Mouse (Mus musculus) right cerebral cortex, postnatal 4 days (tissue): ENCODE data around the gene Sh2d4b.

Source experiments
- DNase-seq: peaks from one replicate; pipeline ENCODE4 v3.0.0-alpha.2; 2022

The Sh2d4b gene

DNA sequence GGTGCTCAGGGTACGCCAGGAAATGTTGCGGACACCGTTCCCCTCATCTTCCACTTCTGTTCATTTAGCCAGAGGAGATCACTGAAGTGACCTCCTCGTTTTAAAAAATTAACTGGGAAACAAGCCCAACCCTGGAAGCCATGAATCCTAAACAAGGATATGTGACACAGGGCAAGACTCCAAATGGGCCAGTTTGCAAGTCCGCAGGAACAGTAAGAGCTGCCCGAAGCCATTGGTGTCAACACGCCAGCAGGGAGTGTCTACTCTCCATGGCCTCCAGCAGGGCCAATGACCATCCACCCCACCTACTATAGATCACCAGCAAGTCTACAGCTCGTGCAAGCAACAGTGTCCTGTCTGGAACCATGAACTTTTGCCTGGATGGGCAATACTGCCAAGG lies 12.7 kb upstream of the Sh2d4b start:
- no peak for DNase-seq

DNA sequence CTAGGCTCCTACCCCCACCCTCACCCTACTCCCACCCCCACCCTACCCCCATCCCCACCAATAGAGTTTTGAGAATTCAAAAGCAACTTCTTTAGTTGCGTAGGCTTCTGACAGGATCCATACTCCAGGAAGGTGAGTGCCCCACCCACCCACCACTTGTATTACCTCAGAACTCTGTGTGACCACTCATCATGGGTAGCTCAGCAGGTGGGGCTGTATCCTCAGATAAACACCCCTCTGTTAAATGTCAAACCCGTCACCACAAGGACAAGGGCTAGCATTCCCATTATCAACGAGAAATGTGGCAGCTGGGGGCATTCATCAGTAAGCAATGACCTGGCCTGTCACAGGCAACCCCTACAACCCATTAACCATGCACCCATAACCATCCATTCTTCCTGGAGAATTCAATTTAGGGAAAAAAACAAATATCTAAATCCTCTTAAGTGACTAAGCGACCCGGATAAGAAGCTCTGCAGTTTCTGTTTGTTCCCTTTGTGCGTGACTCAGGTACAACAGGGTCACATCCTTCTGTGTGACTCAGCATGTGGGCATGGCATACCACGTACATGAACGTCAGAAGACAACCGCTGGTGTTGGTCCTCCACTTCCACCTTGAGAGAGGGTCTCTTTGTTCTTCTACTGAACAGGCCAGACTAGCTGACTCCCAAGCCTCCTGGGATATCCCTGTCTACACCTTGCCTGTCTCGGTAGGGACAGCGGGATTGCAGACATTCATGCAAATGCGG lies 9.4 kb upstream of the Sh2d4b start:
- no peak for DNase-seq

DNA sequence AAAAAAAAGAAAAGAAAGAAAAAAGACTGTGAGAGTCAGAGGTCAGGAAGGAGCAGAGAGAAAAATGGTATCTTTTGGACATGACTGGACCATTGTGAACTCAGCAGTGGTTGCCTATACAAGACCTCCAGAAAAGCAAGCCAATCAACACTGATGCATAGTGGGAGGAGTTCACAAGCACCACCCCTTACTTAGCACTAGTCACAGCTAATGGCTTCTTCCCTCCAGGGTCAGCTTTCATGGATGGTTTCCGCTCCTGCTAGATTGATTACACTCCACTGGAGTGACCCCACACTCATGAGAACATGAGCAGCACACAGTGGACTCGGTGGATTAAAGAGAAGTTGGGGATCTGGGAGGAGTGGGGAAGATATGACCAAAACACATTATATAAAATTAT lies 7.2 kb upstream of the Sh2d4b start:
- DNase-seq: no peak

DNA sequence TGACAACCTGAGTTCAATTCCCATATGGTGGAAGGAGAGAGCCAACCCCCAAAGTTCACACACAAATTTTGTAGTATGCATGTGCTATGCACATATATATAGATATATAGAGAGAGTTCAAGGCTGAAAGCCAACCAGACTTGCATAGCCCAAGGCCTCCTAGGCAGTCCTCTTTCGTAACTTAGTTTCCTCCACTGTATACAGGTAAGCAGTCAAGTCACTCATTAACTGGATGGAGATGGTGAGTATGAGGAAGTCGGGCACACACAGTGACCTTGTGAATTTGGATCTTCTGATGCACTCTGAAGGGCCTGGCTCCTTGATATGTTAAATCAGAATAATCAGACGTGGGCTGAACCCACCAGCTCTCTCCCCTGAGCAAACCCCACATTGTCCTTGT lies 4.8 kb upstream of the Sh2d4b start:
- DNase-seq: no peak

DNA sequence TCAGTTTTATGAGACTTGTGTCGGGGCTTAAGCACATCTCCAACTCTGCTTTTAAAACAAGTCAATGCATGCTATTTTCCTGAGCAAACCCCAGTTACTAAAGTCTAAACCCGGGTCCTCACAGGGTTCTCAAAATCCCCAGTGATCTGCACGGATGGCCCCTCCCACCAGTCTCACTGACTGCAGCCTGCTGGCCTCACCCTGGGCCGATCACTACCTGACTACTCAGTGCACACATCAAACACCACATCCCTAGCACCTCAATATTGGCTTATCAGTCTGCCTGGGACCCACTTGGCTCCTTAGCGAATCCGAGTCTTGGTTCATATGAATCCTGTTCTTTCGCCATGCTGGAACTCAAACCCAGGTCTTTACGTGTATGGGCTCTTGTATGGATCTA lies 2.6 kb upstream of the Sh2d4b start:
- DNase-seq: no peak

DNA sequence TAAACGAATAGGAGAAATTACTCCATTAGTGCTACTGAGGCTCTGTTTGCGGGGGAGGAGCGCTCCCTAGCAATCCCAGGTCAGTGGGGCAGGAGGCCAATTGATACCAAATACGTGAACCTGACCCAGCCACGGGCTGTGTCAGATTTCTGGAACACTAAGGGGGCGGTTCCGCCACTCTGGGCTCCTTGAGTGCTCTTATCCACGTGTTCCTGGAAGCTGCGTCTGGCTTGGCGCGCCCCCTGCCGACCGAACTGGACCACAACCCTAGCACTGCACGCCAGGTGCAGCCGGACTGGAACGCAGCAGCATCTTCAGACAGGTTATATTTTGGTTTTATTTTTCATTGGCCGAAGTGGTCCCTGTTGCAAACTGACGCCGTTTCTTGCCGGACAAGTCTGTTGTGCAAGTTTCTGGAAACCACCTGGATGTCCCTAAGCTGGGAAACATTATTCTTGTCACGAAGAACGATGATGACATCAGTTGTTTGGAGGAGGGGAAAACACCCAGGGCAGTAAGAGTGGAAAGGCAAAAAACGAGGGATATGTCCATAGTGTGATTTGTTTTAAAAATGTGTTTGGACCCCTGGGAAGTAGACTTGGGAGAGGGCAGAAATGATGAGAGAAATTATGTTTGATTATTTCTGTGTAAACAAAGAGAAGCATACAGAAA lies 1.6 kb upstream of the Sh2d4b start:
- DNase-seq: peak; percentile 93

DNA sequence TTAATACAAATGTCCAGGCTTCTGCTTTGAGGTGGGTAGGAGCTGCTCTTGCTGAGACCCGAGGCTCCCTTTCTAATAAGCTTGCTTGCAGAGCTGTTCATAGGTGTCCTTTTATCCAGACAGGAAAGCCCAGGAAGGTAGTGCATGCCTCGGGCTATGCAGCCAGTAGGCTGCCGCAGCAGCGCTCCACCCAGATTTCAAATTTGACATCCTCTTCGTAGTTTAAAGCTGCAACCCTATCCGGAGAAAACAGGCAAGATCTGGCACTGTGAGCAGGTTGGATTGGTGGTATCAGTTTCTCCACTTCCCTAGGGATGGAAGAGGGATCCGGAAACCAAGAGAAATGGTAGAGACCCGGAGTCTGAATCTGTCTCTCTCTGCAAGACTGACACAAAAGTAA lies 818 bp upstream of the Sh2d4b start:
- no peak for DNase-seq

DNA sequence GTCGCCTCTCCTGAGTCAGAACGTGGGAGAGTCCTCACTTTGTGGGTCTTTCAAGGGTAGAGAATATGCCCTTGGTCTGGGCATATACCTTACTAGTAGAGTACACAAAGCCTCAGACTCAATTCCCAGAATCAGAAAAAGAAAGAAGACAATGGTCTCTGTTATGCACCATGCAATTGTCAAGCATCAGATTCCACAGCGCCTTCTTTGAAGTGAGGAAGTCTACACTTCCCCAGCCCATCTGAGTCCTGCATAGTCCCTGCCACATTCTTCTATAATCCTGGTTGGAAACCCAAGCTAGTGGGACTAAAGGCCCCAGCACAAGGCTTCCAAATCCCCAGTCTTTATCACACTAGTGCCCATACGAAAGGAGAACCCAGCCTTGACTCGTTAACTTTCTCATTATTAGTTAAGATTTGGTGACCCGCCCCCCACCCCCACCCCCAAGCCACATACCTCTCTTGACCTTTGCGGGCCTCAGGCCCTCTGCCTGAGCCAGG lies 690 bp downstream of the Sh2d4b start:
- DNase-seq: no peak

DNA sequence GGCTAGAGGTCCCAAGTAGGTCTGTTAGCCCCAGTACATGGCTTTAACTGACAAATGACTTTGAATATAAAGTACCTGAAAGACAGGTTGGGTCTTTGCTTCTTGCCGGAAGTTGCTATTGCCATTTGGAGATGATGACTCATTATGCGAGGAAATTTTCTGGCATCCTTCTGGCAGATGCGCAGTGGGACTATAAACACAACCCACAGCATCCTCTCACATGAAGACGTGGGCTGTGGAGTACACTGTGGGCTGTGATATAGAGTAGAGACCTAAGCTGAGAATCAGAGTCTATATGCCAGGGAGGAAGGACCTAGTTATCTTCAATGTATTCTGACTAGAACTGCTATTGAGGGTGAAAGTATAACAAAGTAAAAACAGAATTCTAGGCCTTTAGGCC lies 1.6 kb downstream of the Sh2d4b start:
- no peak for DNase-seq

DNA sequence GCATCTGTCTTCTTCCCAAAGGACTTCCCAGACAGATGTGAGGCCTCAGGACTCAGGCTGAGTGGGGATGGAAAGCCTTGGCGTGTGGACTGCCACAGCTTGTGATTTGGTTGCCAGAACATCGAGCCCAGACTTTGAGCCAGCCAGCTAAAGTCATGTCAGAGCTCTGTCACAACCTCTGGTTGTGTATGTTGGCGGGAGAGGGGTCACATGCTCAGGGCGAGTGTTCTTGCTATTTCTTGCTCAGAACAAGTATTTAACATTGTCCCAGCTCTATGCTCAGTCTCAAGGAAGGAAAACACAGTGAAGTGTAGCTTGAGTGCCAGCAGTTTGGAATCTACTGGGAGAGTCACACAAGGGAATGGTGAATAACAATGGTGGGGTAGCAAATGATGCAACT lies 3.4 kb downstream of the Sh2d4b start:
- DNase-seq: no peak

DNA sequence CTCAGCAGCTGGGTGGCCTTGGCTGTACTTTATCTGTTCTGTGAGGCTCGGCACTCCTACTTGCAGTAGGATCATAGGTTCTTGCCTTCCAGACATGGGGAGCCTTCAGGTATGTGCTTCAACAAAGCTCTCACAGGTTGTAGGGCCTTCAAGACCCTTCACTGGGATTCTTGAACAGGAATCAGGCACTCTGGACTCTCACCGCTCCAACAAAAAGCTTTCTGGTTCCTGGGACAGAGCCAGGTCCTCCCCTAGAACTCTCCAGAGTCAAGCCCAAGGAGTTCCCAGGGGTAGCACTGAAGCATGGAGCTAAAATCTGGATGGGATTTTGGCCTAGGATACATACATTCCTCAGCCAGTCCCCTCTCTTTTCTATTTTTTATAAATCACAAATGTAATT lies 3.9 kb downstream of the Sh2d4b start:
- no peak for DNase-seq

DNA sequence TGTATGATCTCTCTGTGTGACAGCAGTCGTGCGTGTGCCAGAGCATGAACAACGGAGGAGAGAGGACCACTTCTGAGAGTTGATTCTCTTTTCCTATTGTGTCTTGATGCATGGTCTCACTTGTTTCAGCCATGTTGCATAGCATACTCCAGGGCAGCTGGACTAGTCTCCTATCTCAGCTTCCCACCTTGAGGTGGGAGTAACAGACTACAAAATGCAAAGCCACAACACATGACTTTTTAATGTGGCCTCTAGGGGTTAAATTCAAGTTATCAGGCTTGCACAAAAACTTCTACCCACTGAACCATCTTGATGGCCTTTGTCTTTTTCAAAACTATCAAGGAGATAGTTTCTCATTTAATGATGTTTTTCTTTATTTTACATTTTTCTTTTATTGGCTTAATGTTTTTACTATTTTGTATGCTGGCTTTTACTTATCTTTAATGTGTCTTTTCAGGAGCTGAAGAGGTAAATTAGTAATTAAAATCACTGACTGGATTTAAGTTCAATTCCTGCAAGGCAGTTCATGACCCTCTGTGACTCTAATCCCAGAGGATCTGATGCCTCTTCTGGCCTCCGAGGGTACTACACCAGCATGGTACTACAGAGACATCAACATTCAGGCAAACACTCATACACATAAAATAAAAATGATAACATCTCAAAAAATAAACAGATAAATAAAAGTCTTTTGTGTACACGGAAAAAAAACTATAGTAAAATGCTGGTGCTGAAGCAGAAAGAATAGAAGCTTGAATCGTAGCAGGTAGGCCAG lies 6.5 kb downstream of the Sh2d4b start:
- no peak for DNase-seq

DNA sequence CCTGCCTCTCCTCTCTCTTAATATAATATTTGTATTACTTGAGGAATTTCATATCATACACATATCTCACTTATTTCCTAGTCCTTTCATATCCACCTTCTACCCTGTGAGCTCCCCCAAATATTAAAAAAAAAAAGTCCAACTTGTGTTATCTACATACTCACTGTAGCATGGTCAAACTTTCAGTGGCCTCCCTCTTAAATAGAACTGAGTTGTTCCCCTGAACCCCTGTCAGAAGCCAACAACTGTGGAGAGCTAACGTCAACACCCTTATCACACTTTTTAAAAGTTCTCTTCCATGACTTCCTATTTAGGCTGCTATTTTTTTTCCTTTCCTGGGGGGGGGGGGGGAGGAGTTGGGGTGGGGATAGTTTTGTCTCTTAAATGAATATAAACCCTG lies 7.3 kb downstream of the Sh2d4b start:
- DNase-seq: no peak

DNA sequence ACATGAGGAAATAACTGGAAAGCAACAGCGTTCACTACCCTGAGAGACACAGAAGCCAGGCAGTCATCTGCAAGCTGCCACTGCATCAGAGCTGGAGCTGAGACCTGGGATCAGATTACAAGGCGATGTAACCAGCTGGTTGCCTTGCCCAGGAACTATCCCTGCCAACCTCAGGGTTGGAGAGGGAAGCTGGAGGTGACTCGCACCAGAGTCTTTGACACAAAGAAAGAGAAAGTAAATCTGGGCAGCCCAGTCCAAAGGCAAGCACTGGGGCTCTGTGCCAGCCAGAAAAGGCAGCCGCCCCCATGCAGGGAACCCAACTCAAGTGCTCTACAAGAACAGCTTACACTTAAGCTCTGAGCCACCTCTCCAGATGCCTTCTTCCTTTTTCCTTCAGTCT lies 7.8 kb downstream of the Sh2d4b start:
- no peak for DNase-seq

DNA sequence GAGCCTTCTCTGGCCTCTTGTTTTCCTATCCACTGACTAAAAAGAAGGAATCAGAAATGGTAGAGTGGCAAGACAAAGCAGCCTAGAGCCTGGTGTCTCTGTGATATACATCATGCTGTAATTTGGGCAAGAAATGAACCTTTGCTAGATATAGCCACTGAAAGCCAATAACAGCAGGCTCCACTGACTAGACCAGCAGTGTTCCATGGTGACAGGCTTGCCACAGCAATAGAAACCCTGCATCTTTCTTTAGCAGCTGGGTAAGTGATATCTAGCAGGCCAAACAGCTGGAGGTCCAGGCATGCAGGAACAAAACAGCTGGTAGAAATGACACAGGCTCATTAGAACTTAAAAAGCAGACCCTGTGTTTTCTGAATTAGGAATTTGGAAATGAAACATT lies 18.5 kb downstream of the Sh2d4b start:
- DNase-seq: no peak

DNA sequence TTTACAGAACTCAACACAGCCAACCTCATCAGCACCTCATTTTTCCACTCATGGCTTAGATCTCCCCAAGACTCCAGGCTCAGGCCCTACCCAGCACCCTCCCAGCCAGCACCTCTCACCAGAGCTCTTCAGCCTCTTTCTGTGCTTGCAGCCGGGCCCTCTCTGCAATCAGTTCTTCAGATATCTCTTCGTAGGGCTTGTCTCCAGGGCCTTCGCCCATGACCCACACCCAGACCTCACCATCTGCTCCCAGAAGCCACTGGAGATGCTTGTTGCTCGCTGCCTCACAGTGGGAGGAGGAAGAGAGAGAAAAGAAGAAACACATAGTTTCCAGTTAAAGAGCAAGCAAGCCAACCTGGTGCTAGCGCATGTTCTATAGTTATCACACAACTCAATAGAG lies 19.1 kb downstream of the Sh2d4b start:
- DNase-seq: no peak

DNA sequence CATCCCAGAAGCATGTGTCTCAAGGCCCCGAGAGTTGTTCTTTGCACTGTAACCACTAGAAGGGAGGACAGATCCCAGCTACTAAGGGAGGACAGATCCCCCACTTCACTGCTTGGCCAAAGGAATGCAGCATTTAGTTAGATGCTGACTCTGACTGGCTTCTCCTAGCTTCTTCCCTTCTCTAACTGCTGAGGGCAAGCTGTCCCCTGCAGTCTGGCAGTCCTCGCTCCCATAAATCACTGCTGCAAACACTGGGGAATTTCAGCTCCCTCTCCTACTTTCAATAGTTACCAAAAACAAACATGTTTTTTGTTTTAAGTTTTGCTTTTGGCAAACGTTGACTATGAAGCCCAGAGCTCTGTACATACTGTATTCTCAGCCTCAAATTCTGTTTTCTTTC lies 22.5 kb downstream of the Sh2d4b start:
- no peak for DNase-seq

DNA sequence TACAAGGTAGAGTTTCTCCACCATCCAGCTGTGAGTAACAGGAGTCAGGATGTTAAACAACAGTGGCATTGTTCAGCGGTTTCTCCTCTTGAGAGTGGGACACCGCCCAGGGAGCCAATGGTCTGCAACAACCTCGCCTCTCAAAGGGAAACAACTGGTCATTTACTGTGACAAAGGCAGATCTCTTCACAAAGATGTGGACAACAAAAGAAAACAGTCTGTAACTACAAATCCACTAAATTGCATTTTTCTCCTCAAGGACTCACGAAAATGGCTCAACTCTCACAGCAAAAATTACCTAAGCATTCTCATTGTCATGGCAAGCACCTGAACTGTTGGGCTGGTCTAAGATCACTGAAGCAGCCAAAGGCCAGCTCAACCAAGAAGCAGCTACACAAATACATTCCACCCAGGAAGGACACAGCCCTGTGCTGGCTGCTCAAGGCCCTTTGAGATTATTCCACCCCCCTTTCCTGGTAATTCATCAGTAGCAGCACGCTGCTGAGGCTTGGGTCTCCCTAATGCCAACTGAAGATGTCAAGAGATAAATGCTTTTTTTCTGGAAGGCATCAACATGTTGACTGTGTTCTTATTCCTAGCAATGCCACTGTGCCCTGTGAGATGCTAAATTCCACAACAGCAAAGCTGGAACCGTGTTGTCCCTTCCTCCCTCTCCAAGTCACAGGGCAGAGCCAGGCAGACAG lies 28.1 kb downstream of the Sh2d4b start:
- no peak for DNase-seq

DNA sequence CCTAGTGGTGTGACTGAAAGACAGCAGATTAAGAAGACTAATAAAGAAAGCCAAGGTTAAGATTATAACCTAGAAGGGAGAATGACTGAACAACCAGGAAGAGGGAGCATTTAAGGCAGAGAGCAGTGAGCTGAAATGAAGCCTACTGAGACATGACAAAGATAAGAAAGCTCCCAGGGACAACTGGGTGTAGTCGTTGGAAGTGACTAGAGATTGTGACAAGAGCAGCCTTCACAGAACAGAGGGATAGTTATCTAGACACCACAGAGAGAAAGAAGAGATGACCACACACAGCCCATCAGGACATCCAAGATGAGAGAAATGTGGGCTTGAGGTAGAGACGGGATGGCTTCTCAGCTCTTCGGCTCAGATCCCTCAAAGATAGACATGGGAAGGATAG lies 29.4 kb downstream of the Sh2d4b start:
- no peak for DNase-seq

DNA sequence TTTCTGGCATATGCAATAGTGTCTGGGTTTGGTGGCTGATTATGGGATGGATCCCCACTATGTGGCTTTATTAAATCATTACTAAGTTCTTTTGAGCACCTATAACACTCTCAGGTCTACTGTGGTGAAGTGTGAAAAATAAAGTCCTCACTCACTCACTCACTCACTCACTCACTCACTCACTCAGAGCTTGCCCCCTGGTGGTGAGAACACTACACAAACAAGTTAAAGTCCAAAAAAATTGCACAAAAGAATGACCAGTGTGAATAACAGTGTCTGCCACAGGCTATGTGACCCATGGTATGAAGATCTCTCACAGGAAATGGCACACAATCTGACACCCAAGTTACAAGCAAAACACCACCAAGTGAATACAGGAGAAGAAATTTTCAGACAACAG lies 30.0 kb downstream of the Sh2d4b start:
- DNase-seq: no peak

DNA sequence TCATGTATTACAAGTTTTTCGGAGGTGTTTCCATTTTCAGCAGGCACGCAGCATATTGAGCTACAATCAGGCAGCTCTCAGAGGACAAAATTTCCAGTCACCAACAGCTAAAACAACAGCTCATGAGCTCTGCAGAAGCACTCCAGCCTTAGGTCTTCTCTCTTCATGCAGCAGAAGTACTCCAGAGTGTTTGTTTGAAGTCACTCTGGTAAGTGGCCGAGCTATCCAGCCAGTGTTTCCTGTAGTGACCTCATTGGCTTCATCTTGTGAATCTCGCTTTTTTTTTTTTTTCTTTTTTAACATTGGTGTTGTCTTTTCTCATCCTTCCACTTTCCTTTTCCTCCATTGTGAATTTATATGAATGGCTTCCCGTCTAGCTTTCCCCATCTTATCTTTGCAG lies 40.1 kb downstream of the Sh2d4b start:
- DNase-seq: no peak

DNA sequence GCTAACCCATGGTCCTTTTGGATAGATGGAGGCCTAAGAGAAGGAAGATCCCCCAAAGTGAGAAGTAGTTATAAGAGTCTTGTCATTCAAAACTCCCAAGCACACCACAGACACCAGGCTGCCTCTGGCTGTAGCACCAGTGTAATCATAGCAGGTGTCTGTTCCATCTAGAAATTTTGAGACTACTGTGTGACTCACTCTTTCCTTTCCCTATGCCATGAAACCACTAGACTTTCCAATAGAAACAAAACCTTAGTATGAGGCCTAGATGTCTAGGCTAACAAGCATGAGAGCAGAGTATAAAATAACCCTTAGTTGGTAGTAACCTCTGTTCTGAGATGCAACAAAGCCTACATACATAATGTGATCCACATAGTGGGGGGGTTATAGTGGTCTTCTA lies 55.7 kb downstream of the Sh2d4b start:
- DNase-seq: no peak

DNA sequence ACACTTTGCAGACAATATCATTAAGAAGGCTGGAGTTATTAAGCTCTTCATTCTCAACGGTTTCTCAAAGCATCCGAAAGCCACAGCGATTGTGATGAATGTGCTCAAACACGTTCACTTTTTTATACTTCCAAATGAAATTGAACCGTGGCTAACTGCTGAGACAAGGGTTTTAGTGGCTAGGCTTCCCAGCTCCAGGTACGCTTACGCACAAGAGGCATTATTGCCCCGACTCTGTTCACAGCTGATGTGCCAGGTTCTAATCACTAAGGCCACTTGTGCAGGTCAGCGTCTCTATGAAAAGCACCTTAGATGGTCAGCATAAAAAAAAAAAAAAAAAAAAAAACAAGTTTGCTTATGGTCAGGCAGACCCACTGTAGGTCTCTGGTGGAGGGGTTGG lies 62.6 kb downstream of the Sh2d4b start:
- DNase-seq: no peak
